Mouse (Mus musculus): ENCODE measurements around the gene Gtf2ird2.

DNA sequence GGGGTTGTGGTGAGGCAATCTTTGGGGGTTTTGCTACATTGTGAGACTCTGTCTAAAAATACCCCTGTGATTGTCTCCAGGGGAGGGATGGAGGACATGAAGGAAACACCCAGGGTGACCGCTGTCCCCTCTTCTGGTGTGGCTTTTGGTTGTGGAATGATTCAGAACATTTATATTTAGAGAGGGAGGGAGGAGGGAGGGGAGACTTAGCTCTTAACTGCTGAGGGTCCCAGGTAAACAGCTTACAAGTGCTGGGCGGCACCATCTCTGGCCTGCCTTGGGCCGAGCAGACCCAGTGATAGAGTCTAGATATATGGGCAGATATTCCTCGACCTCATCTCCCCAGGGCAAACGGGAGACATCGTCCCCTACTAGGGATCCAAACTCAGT, 44.4 kb downstream of the Gtf2ird2 start:
- TF ChIP-seq POLR2A (IDR thresholded peaks at IDR 0.05; ENCODE audit: control insufficient read depth, low read depth, low read length) = no peak
- no peak for TF ChIP-seq CTCF (IDR thresholded peaks at IDR 0.05; ENCODE audit: control insufficient read depth, insufficient read depth, insufficient replicate concordance, low read depth, low read length)
